Mouse (Mus musculus): Measurements from ENCODE around the gene Tmem150c. TPM values are rescaled to one million over a fixed set of nuclear protein-coding genes. Genes with fewer than 3 reads are reported as not detected.

The Tmem150c gene
- 3.4 and 4.5 TPM in 2 replicates for polyA plus RNA-seq (2014; fragmentation: Nextera tagmentation; extraction: Ambion mirVana)

DNA sequence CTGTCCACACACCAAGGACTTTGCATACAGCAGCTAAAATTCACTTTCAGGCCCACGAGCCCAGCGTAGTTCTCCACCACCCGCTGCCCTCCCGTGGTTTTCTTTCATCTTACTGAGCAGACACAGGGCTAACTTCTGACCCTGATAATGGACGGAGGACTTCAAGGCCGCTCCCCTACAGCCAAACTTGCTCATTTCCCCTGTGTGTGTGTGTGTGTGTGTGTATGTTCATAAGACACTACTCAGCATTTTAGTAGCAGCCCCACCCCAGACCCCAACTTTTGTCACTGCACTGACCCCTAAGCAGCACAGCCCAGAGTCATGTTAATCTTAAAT lies at the start of gene Tmem150c:
Tmem150c (minus strand) TSS at position 171 of the 336 bp plus-strand sequence.
- Histone ChIP-seq H3K4me3 (ENCODE audit: low read depth, low read length) (peak within 1 kb of the TSS; percentile 87), H3K4me2 (ENCODE audit: low read depth) (peak within 1 kb of the TSS; percentile 100), H3K9me3 (ENCODE audit: control insufficient read depth, low read length) (no peaks in the 10 kb centered on the region), H3K27me3 (ENCODE audit: control insufficient read depth, insufficient read depth, low read length) (peaks cover 6% of the 10 kb centered on the region; the same call in 1 of the 2 replicates), H3K36me3 (ENCODE audit: control insufficient read depth, insufficient read depth, low read length) (no peaks in the 10 kb centered on the region), H3K4me1 (ENCODE audit: control insufficient read depth, insufficient read depth, low read length) (0 out of 2 replicates have a peak, but pooled peaks cover 2% of the 10 kb centered on the region), H3K27ac (ENCODE audit: low read depth, low read length) (no peak within 1 kb of the TSS), H3K9ac (ENCODE audit: low read length) (peak within 1 kb of the TSS; percentile 82)
- ATAC-seq (ENCODE audit: insufficient read depth, low FRiP score, low TSS enrichment) = no peak; the same call in 1 of the 2 replicates
- no peak for DNase-seq (ENCODE audit: low spot score)
- WGBS = 5% methylated on average over 6 of the region's 6 CpGs

GRCm38 (mm10) chr5:100209093-100209492 lies 49.5 kb upstream of the Tmem150c start:
- DNase-seq (ENCODE audit: low spot score) (no peak), ATAC-seq (ENCODE audit: insufficient read depth, low FRiP score, low TSS enrichment) (no peak)
- H3K27ac ChIP-seq (ENCODE audit: low read depth, low read length) = no peak overlapping the region
- 84% methylated on average over 7 of the region's 7 CpGs for WGBS
- no peaks in the 10 kb centered on the region for H3K4me1 ChIP-seq (ENCODE audit: control insufficient read depth, insufficient read depth, low read length)
- no peaks in the 10 kb centered on the region for H3K27me3 ChIP-seq (ENCODE audit: control insufficient read depth, insufficient read depth, low read length)
- H3K9ac ChIP-seq (ENCODE audit: low read length) = no peak overlapping the region
- H3K4me3 ChIP-seq (ENCODE audit: low read depth, low read length) = no peak overlapping the region
- H3K9me3 ChIP-seq (ENCODE audit: control insufficient read depth, low read length) = no peaks in the 10 kb centered on the region
- H3K36me3 ChIP-seq (ENCODE audit: control insufficient read depth, insufficient read depth, low read length) = no peaks in the 10 kb centered on the region
- H3K4me2 ChIP-seq (ENCODE audit: low read depth) = no peak overlapping the region

DNA sequence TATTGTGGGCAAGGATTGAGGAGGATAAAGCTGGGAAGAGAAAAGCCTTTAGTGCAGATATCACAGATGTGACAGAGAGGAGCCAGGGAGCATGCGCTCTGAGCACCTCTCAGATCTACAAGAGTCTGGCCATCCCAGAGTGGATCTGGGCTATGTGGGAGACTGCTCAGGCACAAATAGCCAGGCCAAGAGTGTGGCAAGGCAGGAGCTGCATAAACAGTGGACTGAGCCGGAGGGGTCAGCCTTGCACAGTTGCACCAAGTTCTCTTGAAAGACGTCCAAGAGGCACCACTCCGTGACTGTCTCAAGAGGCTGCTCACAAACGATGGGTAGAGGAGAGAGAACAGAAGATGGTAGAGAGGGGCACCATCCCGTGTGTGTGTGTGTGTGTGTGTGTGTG lies 47.1 kb upstream of the Tmem150c start:
- Histone ChIP-seq H3K4me2 (ENCODE audit: low read depth) (no peak overlapping the region), H3K9me3 (ENCODE audit: control insufficient read depth, low read length) (no peaks in the 10 kb centered on the region), H3K27ac (ENCODE audit: low read depth, low read length) (no peak overlapping the region), H3K4me3 (ENCODE audit: low read depth, low read length) (no peak overlapping the region), H3K27me3 (ENCODE audit: control insufficient read depth, insufficient read depth, low read length) (no peaks in the 10 kb centered on the region), H3K9ac (ENCODE audit: low read length) (no peak overlapping the region), H3K36me3 (ENCODE audit: control insufficient read depth, insufficient read depth, low read length) (no peaks in the 10 kb centered on the region), H3K4me1 (ENCODE audit: control insufficient read depth, insufficient read depth, low read length) (no peaks in the 10 kb centered on the region)
- DNase-seq (ENCODE audit: low spot score) (no peak), ATAC-seq (ENCODE audit: insufficient read depth, low FRiP score, low TSS enrichment) (no peak)
- 83% methylated on average over 6 of the region's 6 CpGs for WGBS

GRCm38 (mm10) chr5:100205519-100206189 lies 46.0 kb upstream of the Tmem150c start:
- Histone ChIP-seq H3K4me1 (ENCODE audit: control insufficient read depth, insufficient read depth, low read length) (no peaks in the 10 kb centered on the region), H3K27ac (ENCODE audit: low read depth, low read length) (no peak overlapping the region), H3K9me3 (ENCODE audit: control insufficient read depth, low read length) (no peaks in the 10 kb centered on the region), H3K27me3 (ENCODE audit: control insufficient read depth, insufficient read depth, low read length) (no peaks in the 10 kb centered on the region), H3K4me2 (ENCODE audit: low read depth) (no peak overlapping the region), H3K4me3 (ENCODE audit: low read depth, low read length) (no peak overlapping the region), H3K36me3 (ENCODE audit: control insufficient read depth, insufficient read depth, low read length) (no peaks in the 10 kb centered on the region), H3K9ac (ENCODE audit: low read length) (no peak overlapping the region)
- DNase-seq (ENCODE audit: low spot score) = no peak
- 83% methylated on average over 9 of the region's 9 CpGs for WGBS
- ATAC-seq (ENCODE audit: insufficient read depth, low FRiP score, low TSS enrichment) = no peak

DNA sequence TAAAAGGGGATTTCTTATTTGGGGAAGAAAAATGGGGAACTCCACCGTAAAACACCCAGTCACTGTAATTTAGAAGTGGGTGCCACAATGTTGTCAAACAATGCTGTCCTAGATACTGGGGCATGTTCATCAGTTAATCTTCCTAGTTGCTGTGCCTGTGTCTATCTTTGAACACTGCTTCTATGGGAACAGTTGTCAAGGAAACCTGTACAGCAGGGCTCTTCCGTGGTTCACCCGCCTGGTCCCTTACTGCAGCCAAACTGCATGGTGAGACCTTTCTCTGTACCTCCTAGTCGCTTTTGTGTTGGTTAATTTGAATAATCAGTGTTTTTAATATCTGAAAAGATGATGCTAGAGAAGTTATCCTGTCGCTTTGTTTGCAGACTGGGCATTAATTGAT lies 41.2 kb upstream of the Tmem150c start:
- H3K27ac ChIP-seq (ENCODE audit: low read depth, low read length) = no peak overlapping the region
- H3K4me3 ChIP-seq (ENCODE audit: low read depth, low read length) = no peak overlapping the region
- 60% methylated on average over 5 of the region's 5 CpGs for WGBS
- H3K36me3 ChIP-seq (ENCODE audit: control insufficient read depth, insufficient read depth, low read length) = no peaks in the 10 kb centered on the region
- peak; percentile 17 for DNase-seq (ENCODE audit: low spot score)
- no peaks in the 10 kb centered on the region for H3K4me1 ChIP-seq (ENCODE audit: control insufficient read depth, insufficient read depth, low read length)
- H3K27me3 ChIP-seq (ENCODE audit: control insufficient read depth, insufficient read depth, low read length) = no peaks in the 10 kb centered on the region
- H3K4me2 ChIP-seq (ENCODE audit: low read depth) = no peak overlapping the region
- no peak overlapping the region for H3K9ac ChIP-seq (ENCODE audit: low read length)
- ATAC-seq (ENCODE audit: insufficient read depth, low FRiP score, low TSS enrichment) = no peak
- H3K9me3 ChIP-seq (ENCODE audit: control insufficient read depth, low read length) = no peaks in the 10 kb centered on the region

DNA sequence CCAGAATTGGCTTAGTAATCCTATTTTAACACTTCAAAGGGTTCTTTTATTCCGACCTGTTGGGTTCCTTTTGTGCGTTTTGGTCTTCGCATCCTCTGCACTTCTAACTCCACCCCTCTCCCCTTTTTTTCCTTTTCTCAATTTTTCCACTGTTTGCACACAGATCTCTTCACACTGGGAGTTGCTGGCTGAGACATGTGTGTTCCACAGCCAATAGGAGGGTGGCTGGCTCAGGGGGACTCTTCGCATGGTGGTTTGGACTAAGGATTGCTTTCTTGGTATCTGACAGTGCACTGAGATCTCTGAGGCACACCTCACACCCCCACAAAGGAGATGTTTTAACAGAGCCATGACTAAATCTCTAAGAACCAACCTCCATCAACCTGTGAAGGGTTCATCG lies 40.7 kb upstream of the Tmem150c start:
- ATAC-seq (ENCODE audit: insufficient read depth, low FRiP score, low TSS enrichment) = no peak
- H3K4me1 ChIP-seq (ENCODE audit: control insufficient read depth, insufficient read depth, low read length) = no peaks in the 10 kb centered on the region
- H3K9ac ChIP-seq (ENCODE audit: low read length) = no peak overlapping the region
- H3K4me2 ChIP-seq (ENCODE audit: low read depth) = no peak overlapping the region
- WGBS = 58% methylated on average over 5 of the region's 5 CpGs
- H3K4me3 ChIP-seq (ENCODE audit: low read depth, low read length) = no peak overlapping the region
- no peak for DNase-seq (ENCODE audit: low spot score)
- H3K27me3 ChIP-seq (ENCODE audit: control insufficient read depth, insufficient read depth, low read length) = no peaks in the 10 kb centered on the region
- H3K36me3 ChIP-seq (ENCODE audit: control insufficient read depth, insufficient read depth, low read length) = no peaks in the 10 kb centered on the region
- no peak overlapping the region for H3K27ac ChIP-seq (ENCODE audit: low read depth, low read length)
- H3K9me3 ChIP-seq (ENCODE audit: control insufficient read depth, low read length) = no peaks in the 10 kb centered on the region

DNA sequence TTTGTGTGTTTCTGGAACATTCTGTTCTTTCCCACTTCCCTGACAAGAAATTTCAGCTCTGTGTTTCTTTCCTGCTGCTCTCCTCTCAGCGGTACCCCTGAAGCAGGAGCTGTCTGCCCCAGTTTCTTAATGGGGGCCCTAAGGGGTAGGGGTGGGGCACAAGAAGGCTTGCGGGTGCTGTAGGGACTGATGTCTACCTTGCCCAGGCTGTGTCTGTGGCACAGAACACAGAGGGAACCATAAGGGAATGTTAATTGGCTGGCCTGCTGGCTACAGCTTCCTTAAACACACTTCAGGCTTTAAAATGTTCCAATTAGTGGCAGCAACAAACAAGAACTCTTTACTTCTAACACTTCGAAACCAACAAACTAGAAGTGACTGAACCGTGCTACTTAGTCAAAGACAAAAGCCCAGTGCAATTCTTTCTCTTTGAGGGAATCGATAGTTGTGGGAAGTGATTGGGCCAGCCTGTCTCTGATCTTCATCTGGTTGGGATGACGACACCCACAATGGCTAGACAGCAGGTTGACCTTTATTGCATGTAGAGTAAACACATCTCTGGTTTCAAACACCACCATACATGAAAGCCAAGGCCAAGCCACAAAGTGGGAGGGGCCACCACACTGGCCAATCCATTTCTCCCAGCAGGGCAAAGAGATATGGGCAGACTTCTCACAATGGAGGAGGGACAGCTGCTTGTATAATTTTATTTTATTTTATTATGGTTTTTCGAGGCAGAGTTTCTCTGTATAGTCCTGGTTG lies 39.7 kb upstream of the Tmem150c start:
- Histone ChIP-seq H3K9ac (ENCODE audit: low read length) (no peak overlapping the region), H3K36me3 (ENCODE audit: control insufficient read depth, insufficient read depth, low read length) (no peaks in the 10 kb centered on the region), H3K9me3 (ENCODE audit: control insufficient read depth, low read length) (no peaks in the 10 kb centered on the region), H3K27ac (ENCODE audit: low read depth, low read length) (no peak overlapping the region), H3K4me1 (ENCODE audit: control insufficient read depth, insufficient read depth, low read length) (no peaks in the 10 kb centered on the region), H3K4me2 (ENCODE audit: low read depth) (no peak overlapping the region), H3K27me3 (ENCODE audit: control insufficient read depth, insufficient read depth, low read length) (no peaks in the 10 kb centered on the region), H3K4me3 (ENCODE audit: low read depth, low read length) (no peak overlapping the region)
- DNase-seq (ENCODE audit: low spot score) = no peak
- WGBS = 64% methylated on average over 7 of the region's 7 CpGs
- ATAC-seq (ENCODE audit: insufficient read depth, low FRiP score, low TSS enrichment) = no peak

DNA sequence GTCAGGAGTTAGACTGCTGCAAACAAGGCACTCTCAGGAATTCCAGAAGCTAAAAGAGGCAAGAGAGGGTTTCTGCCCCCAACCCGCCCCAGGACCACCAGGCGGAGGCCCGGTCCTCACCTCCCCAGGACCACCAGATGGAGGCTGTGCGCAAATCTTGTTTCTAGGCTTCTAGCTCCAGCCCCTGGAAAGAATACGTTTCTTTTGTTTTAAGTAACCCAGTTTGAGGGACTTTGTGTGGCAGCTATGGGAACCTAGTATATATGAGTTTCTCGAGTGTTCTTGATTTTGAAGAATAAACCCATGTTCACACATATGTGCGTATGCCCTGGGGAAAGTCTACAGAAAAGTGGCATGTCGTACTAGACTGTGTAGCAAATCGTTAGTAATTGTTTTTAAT lies 37.9 kb upstream of the Tmem150c start:
- Histone ChIP-seq H3K36me3 (ENCODE audit: control insufficient read depth, insufficient read depth, low read length) (no peaks in the 10 kb centered on the region), H3K27me3 (ENCODE audit: control insufficient read depth, insufficient read depth, low read length) (no peaks in the 10 kb centered on the region), H3K4me2 (ENCODE audit: low read depth) (no peak overlapping the region), H3K4me3 (ENCODE audit: low read depth, low read length) (no peak overlapping the region), H3K4me1 (ENCODE audit: control insufficient read depth, insufficient read depth, low read length) (no peaks in the 10 kb centered on the region), H3K27ac (ENCODE audit: low read depth, low read length) (no peak overlapping the region), H3K9me3 (ENCODE audit: control insufficient read depth, low read length) (no peaks in the 10 kb centered on the region), H3K9ac (ENCODE audit: low read length) (no peak overlapping the region)
- WGBS = 69% methylated on average over 9 of the region's 9 CpGs
- DNase-seq (ENCODE audit: low spot score) = no peak
- ATAC-seq (ENCODE audit: insufficient read depth, low FRiP score, low TSS enrichment) = no peak

Data from neural tube, embryonic 11.5 days (tissue).